In genomic region chr13:20185034-20185846, GRCm38 (mm10) we compare ENCODE assay signal across 9 mouse cellular contexts.
DNase-seq lines count a peak whose midpoint lies in the region; ATAC-seq lines count a peak whose summit lies in the region.
"Had no signal": no experiment of that assay in that cellular context is flagged by ENCODE, and none has a peak within 500 bp of the region (broad histone marks: within the 10 kb centered on the region; RNA-seq: fewer than 3 reads in every experiment).

No protein-coding gene starts in this region.

- H3K27me3 ChIP-seq in forebrain, embryonic 11.5 days (ENCODE audit: control insufficient read depth, insufficient read depth, low read length) = no peaks in the 10 kb centered on the region
- H3K27me3 ChIP-seq in midbrain, embryonic 13.5 days = no peaks in the 10 kb centered on the region
- H3K27me3 ChIP-seq: limb, embryonic 13.5 days had no signal

- no peaks in the 10 kb centered on the region for H3K36me3 ChIP-seq in forebrain, embryonic 11.5 days (ENCODE audit: control insufficient read depth, insufficient read depth, low read length)
- H3K36me3 ChIP-seq in midbrain, embryonic 13.5 days = no peaks in the 10 kb centered on the region
- H3K36me3 ChIP-seq: limb, embryonic 13.5 days had no signal

- WGBS in forebrain, embryonic 11.5 days = 94% methylated on average over 20 of the region's 20 CpGs
- 94% methylated on average over 20 of the region's 20 CpGs for WGBS in midbrain, embryonic 13.5 days

- no peak overlapping the region for H3K4me2 ChIP-seq in forebrain, embryonic 11.5 days (ENCODE audit: low read depth, low read length, severe bottlenecking)
- H3K4me2 ChIP-seq in midbrain, embryonic 13.5 days (replicated peaks) = no peak overlapping the region
- H3K4me2 ChIP-seq: limb, embryonic 13.5 days had no signal

- no peak overlapping the region for H3K27ac ChIP-seq in forebrain, embryonic 11.5 days (ENCODE audit: low read depth, low read length)
- H3K27ac ChIP-seq in midbrain, embryonic 13.5 days = no peak overlapping the region
- H3K27ac ChIP-seq: limb, embryonic 13.5 days had no signal

- H3K9ac ChIP-seq in forebrain, embryonic 11.5 days (ENCODE audit: low read length) = no peak overlapping the region
- no peak overlapping the region for H3K9ac ChIP-seq in midbrain, embryonic 13.5 days (replicated peaks)
- H3K9ac ChIP-seq: limb, embryonic 13.5 days had no signal

- peak; percentile 84 to 88 for DNase-seq in B cell, adult 2 months
- peak; percentile 10 for DNase-seq in ES-CJ7 (ENCODE audit: low read depth, low spot score)
- DNase-seq in kidney, postnatal 14 days = peak; percentile 14
- DNase-seq in monocyte, adult 2 months (ENCODE audit: low read depth in 1 of 2, low spot score in 2 of 2) = peak; percentile 48 to 69
- DNase-seq in layer of hippocampus, adult 9-11 months = no peak
- DNase-seq in right cerebral cortex, postnatal 10 days (ENCODE audit: low spot score in 2 of 2) = no peak
- no peak for DNase-seq in forebrain, embryonic 11.5 days (ENCODE audit: low spot score)

- H3K4me1 ChIP-seq in forebrain, embryonic 11.5 days (replicated peaks; ENCODE audit: control insufficient read depth, insufficient read depth, low read length) = no peaks in the 10 kb centered on the region; the same call in 1 of the 2 replicates
- peaks cover 19% of the 10 kb centered on the region for H3K4me1 ChIP-seq in midbrain, embryonic 13.5 days (replicated peaks)

- no peak for ATAC-seq in forebrain, embryonic 11.5 days (replicated peaks; ENCODE audit: low FRiP score)
- no peak for ATAC-seq in midbrain, embryonic 13.5 days

- H3K9me3 ChIP-seq in forebrain, embryonic 11.5 days (ENCODE audit: control insufficient read depth, low read length) = no peaks in the 10 kb centered on the region
- no peaks in the 10 kb centered on the region for H3K9me3 ChIP-seq in midbrain, embryonic 13.5 days
- H3K9me3 ChIP-seq: limb, embryonic 13.5 days had no signal

- H3K4me3 ChIP-seq in forebrain, embryonic 11.5 days (ENCODE audit: low read depth, low read length) = no peak overlapping the region
- H3K4me3 ChIP-seq in midbrain, embryonic 13.5 days (replicated peaks) = no peak overlapping the region
- H3K4me3 ChIP-seq: limb, embryonic 13.5 days had no signal

Comparison
In these comparisons a context has a peak if more than half of its experiments do, and no peak if none do; other contexts are left out.
1. DNase-seq: peak in B cell, adult 2 months (2 of 2), ES-CJ7 (single experiment), kidney, postnatal 14 days (single experiment) and monocyte, adult 2 months (2 of 2); none in layer of hippocampus, adult 9-11 months (single experiment), right cerebral cortex, postnatal 10 days (0 of 2) and forebrain, embryonic 11.5 days (single experiment).